Mouse (Mus musculus) activated CD4-positive, CD25-positive, alpha-beta regulatory T cell, adult 9 weeks (primary cell): ENCODE measurements around the gene Tex9. TPM values are rescaled to one million over a fixed set of nuclear protein-coding genes. Genes with fewer than 3 reads are reported as not detected.

ENCODE experiments used
- polyA plus RNA-seq: library from polyadenylated mRNA; unstranded; fragments of 100-300 nt; shearing (Covaris generic); gene quantifications from one replicate; pipeline ENCODE4 v1.2.1, GENCODE M21; 2017

The Tex9 gene
- polyA plus RNA-seq: 14.9 TPM

DNA sequence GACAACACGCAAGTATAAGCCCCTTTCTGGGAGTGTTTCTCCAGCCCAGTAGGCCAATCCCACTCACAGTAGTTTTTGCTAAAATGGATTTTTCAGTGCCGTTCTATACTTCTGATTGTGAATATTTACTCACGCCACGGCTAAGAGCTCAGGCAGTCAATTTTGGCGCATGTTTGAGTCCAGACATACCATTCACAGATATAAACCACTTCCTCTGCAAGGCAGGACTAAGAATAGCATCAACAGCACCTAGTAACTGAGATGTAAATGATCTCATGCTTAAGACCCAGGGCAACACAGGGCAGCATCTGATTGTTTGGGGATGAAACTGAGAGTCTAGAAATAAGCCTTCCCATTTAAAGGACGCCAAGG lies at the start of gene Tex9:
Gene Tex9 (minus strand): TSS at position 19 of the 372 bp plus-strand sequence.

GRCm38 (mm10) chr9:72531996-72532380 lies 40.0 kb upstream of the Tex9 start, which contains the start of gene Rfx7:
Rfx7 (plus strand) TSS chr9:72532240.

GRCm38 (mm10) chr9:72437822-72438701 lies 54.0 kb downstream of the Tex9 start, which contains the start of gene Mns1:
Mns1 (plus strand) TSS chr9:72438011.

Other genes with a start within 250 kb of the Tex9 start
- gene Zfp280d, start 217.4 kb downstream of the Tex9 start, polyA plus RNA-seq: 73.4 TPM
- 16.1 TPM for gene Mns1, start 54.2 kb downstream of the Tex9 start, polyA plus RNA-seq
- 17.2 TPM for gene Rfx7, start 40.0 kb upstream of the Tex9 start, polyA plus RNA-seq
- 2.5 TPM for gene Nedd4, start 170.1 kb upstream of the Tex9 start, polyA plus RNA-seq